Mouse (Mus musculus): ENCODE data around the gene Ppm1n.
"Not testable (repeated sequence)": the region's sequence is repeated elsewhere in the genome, so short reads cannot be mapped to it uniquely, and the experiment has no call there.

Ppm1n gene

DNA sequence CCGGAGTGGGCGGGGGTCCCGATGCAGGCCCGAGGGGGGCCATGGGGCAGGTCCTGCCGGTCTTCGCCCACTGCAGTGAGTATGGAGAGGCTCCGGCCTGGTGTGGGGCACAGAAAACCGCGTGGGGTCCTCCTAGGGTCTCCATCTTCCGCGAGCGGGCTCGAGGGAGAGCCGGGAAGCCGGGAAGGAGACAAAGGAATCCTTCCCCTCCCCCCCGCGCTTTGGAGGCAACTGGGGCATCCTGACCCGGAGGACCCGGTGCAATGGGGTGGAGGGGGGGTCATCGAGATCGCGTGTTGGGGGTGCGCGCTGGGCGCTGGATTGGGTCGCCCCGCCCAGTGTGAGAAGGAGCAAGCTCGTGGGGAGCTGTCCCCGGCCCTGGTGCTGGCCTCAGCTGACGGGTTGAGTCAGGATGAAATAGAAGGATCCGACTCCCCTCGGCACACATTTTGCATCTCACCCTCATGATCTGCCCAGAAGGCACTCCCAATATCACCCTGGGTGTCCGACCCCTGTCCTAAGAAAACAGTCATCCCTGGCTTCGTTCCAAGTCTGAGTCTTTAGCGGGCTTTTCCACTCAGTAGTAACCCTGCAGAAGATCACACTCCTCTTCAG is 3.0 kb upstream of the Ppm1n start:
- no peak for DNase-seq (ENCODE audit: low spot score)

DNA sequence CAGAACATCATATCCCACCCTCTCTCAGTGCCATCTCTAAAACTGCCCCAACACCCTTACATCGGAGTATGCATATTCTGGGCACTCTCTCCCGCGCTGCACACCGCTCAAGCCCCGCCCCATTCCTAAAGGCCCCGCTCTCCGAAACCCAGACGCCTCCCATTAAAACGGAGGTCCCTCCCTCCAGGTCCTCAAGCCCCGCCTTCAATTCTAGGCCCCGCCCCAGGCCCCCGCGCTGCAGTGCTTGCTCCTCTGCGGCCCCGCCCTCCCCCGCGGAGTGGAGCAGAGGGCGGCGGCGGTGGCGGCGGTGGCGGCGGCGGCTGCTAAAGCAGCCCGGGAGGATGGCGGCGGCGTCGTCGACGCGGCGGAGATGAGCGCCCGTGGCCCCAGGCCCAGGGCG is 2.5 kb upstream of the Ppm1n start, which contains the start of gene Rtn2:
TSS of gene Rtn2 (plus strand) at position 240 of the 400 bp plus-strand sequence.
- DNase-seq (ENCODE audit: low spot score), result no peak

DNA sequence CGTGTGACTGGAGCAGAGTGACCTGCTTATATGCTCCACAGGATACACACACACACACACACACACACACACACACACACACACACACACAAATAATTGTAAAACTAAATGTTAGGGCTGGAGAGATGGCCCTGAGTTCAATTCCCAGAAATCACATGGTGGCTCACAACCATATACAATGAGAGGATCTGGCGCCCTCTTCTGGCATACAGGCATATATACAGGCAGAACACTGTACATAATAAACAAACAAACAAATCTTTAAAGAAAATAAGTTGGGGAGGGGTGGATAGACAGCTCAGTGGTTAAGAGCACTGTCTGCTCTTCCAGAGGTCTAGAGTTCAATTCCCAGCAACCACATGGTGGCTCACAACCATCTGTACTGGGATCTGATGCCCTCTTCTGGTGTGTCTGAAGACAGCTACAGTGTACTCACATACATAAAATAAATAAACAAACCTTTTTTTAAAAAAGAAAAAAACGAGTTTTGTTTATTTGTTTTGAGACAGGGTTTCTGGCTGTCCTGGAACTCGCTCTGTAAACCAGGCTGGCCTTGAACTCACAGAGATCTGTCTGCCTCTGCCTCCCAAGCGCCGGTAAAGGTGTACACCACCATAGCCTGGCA is 1.9 kb upstream of the Ppm1n start:
- not testable (repeated sequence) for DNase-seq (ENCODE audit: low spot score)

DNA sequence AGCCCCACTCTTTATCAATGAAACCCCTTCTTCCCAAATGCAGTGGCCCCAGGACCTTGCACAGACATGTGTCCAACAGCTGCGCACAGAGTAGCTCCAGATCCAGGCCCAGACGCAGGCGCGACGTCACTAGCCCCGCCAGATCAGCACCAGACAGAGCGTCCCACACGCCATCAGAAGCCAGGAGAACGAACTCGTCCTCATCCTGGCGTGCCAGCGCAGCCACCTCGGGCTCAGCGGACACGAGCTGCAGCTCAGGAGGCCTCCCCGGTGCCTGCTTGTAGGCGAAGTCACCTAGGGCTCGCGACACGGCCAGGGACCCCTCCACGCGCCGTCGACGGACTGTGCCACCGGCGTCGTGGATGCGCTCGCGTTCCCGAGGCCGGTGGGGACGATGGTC is 812 bp downstream of the Ppm1n start:
- DNase-seq (ENCODE audit: low spot score), result no peak

DNA sequence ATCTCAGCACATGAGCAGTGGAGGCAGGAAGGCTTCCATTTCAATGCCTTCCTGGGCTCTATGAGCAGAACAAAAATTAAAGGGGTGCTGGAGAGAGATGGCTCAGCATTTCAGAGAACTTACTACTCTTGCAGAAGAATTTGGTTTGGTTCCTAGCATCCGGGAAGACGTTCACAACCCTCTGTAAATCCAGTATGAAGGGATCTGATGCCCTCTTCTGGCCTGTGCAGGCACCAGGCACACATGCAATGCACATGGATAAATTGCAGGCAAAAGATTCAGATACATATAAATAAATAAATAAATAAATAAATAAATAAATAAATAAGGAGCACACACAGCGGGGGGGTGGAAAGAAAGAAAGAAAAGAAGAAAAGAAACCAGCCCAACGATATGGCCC is 3.6 kb downstream of the Ppm1n start:
- DNase-seq (ENCODE audit: low spot score), result no peak

DNA sequence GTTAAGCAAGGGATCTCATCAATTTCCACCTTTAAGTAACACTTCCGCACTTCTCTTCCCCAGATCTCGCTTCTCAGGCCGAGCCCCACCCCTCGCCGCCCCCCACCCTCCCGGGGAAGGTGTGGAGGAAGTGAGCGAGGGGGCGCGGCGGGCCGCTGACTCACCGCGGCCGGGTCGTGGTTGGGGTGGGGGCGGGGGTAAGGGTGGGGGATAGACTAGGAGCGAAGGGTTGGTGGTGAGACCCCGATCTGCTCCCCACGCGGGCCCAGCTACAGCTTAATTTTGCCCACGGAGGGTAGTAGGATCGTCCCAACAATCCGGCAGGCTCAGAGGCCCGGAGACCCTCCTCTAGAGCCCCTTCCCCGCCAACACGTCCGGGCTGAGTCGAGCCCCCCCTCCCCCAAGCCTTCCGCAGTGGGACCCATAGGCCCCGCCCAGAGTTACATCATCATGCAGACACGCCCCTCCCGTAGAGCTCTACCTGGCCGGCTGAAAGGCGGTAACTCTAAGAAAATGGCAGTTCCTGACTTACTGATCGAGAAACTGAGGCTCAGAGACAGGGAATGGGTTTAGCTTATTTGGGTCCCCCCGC is 7.6 kb downstream of the Ppm1n start:
- DNase-seq (ENCODE audit: low spot score), result no peak

DNA sequence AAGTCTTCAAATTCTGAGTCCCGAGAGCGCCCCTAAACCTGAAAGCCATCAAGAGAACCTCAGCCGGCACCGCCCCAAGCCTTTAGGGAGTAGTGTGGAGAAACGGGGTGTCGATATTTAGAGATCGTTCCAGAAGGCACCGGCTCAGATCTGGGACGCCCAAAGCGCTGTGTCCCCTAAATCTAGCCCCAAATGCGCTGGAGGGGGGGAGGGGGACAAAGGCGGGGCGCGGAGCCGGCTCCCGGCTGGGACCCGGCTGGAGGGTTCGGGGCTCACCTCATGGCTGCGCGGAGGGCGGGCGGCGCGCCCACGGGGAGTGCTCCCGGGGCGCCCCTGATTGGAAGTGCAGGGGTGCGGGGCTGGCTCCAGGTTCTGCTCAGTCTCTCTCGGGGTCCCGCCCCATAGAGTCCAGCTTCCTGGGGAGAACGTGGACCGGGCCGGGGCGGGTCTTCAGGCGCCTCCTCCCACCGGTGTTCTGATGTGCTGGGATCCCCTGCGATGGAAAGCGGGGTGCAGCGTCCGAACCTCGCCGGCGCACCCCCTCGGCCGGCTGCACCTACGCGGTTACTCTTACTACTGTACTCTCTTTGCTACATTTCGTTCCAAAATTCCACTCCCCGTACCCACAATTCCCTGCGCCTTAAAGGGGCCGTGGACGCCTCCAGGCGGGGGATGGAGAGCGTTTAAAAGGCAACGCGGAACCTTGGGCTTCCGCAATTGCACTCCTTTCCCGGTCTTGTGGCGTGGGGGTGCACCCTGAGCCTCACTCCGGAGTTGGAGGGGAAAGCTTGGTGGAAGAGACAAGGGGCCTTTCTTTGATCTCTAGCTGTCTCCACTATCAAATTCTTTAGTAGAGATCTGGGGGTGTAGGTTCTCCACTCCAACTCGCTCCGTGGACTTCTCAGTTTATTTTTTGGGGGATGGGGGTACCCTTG is 8.4 kb downstream of the Ppm1n start, which contains the start of gene Vasp:
TSS of gene Vasp (minus strand) at position 580 of the 935 bp plus-strand sequence.
- DNase-seq (ENCODE audit: low spot score), result peak; percentile 59

DNA sequence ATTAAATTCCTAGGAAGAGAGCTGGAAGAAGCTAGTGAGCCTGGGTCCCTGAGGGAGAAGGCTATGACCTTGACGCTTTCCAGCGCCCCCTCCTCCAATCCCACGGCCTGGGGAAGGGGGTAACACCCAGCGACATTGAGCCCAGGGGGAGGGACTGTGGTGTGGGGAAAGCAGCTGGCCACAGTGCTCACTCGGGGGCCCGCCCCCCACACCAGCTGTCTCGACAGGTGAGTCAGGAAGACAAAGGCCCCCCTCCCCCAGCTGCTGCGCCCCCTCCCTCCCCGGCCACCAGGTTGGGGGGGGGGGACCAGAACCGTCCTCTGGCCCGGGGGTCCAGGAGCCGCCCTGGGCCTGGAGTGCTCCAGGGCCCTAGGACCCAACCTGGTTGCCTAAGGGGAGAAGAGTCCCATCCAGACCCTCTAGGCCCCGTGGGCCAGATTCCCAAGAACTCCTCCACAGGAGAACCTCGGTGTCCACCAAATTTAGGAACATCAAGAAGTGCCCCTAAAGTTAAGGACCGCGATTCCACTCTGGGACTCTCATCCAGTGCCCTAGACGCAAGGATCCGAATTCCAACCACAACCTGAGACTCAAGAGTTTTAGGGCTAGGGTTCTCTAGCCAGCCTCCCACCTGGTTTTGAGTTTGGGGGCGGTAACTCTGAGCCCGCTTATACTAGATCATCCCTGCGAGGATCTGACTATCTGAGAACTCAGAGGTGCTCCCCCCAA is 9.2 kb downstream of the Ppm1n start:
- no peak for DNase-seq (ENCODE audit: low spot score)

DNA sequence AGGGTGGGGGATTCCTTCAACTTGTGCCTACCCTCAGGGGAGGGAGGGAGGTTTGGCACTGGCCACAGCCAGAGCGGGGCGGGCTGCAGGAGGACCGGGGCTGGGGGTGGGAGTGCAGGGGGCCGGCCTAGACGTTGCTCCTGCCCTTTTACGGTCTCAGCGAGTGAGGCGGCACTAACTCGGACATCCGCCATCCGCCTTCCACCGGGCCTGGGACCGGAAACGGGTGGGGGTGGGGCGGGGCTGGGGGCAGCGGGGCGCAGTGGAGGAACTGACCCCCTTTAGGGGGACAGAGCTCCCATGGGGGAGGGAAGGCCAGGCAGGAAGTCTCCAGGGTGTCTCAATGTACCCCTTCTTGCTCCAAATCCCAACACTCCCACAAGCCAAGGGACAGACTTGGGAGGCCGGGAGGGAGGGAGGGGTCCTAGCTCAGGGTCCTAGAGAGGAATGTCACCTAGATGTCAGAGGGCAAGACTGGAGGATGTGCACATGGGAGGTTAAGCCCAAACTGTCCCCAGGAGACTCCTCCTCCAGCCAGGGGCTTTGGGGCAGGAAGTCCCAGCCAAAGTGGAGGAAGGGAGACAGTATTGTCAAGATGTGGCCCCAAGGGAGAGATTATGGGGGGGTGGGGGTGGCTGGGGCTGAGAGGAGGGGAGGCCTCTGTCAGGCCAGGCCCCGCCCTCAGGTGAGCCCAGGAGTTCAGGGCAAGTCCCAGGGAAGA is 10.0 kb downstream of the Ppm1n start:
- no peak for DNase-seq (ENCODE audit: low spot score)

DNA sequence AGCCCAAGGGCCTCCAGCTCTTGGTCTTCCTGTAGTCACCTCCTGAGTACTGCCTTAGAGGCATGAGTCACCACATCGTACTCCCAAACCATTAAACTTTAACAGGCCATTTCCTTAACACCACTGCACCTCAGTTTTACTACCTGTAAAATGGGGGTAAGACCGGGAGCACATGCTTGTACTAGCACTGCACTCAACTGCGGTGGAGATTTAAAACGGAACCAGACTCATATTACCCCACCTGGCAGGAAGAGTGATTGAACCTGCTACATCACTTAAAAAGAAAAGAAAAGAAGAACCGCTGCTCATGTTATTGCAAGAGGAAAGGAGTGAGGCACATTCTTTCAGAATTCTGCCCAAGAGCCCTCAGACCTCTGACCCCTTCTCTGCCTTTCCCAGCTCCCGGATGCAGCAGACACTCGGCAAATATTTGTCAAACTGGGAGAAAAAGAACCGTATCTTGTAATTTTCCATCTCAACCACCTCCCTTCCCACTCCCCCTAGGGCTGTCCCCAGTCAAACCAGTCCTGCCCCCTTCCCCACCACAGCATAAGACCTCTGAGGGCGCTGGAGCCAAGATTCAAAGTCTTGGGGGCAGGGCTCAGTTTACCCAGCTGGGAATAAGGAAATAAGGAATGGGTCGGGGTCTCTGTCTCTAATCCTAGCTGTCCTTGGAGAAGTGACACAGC is 10.7 kb downstream of the Ppm1n start:
- DNase-seq (ENCODE audit: low spot score), result no peak

DNA sequence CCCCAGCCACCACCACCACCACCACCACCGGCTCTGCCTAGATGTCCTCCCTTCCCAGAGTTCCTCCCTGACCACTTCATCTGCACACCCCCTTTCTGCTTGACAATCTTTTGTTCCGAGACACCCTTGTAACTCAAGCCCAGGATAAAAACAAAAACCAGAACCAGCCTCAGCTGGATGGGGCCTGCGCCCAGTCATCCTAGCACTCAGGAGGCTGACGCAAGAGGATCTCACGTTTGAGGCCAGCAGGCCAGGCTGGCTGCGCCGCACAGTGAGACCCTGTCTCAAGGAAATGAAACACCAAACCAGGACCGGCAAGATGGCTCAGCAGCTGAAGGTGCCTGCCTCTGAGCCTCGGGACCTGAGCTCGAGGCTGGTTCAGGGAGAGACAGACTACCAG is 12.8 kb downstream of the Ppm1n start:
- DNase-seq (ENCODE audit: low spot score), result no peak

DNA sequence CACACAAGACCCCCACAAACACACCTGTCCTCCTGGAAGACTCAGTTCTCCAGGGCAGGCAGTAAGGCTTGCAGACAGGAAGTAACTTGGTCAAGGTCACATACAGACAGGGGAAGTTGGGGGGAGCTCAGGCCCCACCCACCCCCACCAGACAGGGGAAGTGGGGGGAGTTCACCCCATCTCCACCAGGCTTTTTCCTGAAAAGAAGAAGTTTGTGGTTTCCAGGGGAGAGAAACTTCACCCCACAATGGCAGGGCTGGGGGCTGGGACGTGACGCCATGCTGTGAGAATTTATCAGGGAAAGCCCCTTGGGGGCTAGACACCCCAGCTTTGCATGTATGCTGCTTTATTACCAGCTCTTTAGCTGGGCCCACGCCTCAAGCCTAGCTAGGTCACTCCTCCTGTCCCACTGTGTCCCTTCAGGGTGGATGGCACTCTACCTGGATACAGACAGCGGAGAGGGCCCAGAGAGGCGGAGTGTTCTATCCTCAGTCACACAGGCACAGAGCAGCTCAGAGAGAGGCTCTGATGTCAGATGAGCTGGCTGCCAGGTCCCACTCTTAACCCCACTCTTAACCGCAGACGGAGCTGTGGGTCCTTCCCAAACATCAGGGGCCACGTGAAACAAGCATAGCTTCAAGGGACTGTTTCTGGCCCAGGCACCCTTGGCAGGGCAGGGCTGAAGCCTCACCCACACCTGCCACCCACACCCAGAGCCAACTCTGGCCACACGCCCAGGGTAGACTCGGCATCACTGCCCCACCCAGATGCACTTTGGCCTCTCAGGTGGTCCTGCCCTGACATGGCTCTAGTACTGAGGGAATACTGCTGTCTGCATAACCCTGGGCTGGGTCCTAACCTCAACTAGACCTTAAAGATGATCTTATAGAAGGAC is 13.7 kb downstream of the Ppm1n start:
- DNase-seq (ENCODE audit: low spot score), result no peak

DNA sequence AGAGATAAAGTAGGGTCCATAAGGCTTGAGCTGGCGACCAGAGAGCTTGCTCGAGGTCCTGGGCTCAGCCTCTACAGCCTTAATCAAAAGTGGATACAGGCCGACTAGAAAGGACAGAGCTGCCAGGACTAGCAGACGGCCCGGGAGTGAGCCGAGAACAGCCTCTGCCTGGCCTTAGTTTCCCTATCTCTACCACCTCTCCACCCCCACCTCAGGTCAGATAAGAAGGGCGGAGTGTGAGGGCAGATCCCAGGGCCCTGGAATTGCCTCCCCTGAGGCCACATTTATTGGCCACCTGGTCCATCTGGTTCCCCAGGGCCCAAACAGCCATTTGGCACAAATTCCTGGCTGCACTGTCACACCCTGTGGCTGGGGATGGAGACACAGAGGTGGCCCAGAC is 14.7 kb downstream of the Ppm1n start:
- DNase-seq (ENCODE audit: low spot score), result no peak

DNA sequence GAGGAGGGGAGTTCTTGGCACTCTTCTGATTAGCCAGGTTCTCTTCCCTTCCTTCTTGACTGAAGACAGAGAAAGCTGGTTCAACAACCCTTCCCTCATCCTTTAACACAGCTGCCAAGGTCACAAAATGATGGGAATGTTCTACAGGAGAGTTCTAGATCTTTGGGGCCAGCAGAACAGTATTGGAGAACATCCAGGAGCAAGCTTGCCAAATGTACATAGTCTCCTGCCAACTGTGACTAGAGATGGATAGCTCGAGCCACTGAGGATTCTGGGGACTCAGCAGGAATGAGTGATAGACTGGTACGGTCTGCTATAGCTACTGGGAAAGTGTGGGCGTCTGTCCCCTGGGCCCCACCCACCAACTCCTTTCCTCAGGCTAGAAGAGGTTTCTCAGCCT is 21.5 kb downstream of the Ppm1n start:
- no peak for DNase-seq (ENCODE audit: low spot score)

DNA sequence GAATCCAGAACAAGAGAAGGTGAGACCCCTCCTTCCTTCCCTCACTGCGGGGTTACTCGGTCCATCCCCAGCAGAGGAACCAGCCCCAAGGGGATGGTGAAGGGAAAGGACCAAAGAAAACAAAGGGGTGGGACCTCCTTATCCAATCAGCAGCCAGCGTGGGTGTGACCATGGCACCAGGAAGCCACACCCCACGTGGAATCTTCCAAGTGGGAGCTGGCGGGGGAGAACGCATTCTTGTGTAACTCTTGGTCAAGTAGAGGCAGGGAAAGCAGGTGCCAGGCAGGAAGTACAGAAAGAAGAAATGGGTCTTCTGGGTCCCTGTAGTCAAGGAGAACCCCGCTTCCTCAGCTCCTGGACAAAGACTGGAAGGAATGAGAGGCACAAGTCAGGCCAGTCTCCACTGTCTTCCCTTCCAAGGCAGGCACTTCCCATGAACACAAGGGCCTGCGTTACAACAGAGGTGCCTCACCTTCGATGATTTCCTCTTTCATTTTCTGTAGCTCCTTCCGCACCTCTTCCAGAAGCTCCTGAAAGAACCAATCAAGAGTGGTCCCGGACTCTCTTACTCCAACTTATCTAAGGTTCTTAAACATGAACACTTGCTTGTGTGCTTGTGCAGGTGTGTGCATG is 22.4 kb downstream of the Ppm1n start:
- no peak for DNase-seq (ENCODE audit: low spot score)

DNA sequence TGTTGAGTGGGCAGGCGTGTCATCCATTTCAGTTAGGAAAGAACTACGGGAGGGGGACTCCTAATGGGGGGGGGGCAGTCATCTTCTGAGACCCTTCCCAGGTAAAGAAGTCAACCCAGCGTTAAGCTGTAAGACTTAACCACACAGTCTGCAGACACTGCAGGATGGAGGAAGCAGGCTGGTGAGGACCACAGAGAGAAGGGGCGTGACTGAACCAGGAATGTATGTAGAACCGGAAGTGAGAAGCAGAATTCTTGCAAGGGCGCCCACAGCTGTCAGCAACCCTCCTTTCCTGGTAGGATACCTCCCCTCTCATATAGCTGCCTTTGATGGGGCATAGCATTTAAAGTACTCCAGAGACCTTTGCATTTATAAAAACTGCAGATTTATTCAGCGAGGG is 23.3 kb downstream of the Ppm1n start:
- DNase-seq (ENCODE audit: low spot score), result no peak

DNA sequence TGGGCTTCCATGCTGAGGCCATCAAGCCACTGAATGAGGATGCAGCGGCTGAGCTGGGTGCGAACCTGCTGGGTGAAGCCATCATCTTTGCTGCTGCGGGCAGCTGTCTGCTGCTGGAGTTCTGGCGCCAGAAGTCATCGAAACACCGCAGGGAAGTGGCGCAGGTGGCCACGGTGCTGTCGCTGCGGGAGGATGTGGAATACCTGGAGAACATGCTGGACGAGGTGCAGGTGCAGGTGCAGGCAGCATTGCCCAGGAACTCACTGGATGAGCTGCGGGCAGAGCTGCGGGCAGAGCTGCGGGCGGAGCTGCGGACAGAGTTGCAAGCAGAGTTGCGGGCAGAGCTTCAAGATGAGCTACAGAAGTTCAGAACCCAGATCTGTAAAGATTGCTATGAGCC is 24.5 kb downstream of the Ppm1n start:
- no peak for DNase-seq (ENCODE audit: low spot score)

DNA sequence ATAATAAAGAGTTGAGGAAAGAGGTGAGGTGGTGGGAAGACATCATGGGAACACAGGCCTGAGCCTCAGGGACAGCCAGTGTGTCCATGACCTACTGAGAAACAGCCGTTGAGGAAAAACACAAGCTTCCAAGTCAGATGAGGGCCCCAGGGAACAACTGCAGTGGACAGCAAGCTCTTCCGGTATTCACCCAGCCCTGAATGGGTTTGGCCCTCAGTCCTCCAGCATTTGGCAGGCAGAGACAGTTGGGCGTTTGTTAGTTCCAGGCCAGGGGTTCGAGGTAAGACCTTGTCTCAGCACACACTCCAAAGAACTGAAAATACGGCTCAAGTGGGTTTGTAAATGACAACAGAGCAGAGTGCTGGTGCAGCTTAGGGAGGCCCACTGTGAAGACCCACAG is 26.4 kb downstream of the Ppm1n start:
- no peak for DNase-seq (ENCODE audit: low spot score)

DNA sequence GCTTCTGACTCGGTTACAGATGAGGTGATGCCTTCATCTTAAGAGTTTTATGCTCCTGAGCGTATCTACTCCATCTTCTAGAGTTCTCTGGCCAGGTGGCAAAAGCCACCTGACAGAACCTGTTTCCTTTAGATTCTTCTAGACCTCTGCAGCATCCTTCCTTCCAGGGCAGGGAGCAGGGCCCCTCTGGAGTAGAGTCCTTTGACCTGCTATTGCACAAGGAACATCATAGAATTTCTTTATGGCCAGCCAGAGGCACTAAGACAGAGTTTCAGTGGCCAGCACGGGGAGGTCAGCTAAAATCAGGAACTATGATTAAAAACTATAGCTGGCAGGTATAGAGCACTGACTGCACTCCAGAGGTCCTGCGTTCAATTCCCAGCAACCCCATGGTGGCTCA is 27.8 kb downstream of the Ppm1n start:
- DNase-seq (ENCODE audit: low spot score), result no peak
